Mouse (Mus musculus) limb, embryonic 12.5 days (tissue): Measurements from ENCODE around the gene Stil. TPM values are rescaled to one million over a fixed set of nuclear protein-coding genes. Genes with fewer than 3 reads are reported as not detected.

Experiments
- ATAC-seq: fragments of 200-750 bp; cut with Nextera tagmentation; 2 replicates; pipeline ENCODE4 v1.8.0; 2017; ENCODE audit warnings: low read depth, moderate TSS enrichment; ENCODE audit not compliant: insufficient number of reproducible peaks, insufficient read depth, low FRiP score, low TSS enrichment
- H3K27ac ChIP-seq: fragments of 300-500 bp; sonication (generic); 2 replicates; pipeline ENCODE4 v1.5.1; 2016; ENCODE audit warnings: mild to moderate bottlenecking, moderate library complexity
- H3K27me3 ChIP-seq: fragments of 300-500 bp; sonication (generic); 2 replicates; pipeline ENCODE4 v1.6.1; 2016; ENCODE audit warnings: mild to moderate bottlenecking, moderate library complexity
- H3K36me3 ChIP-seq: fragments of 300-500 bp; sonication (generic); 2 replicates; pipeline ENCODE4 v1.6.1; 2016; ENCODE audit warnings: mild to moderate bottlenecking, moderate library complexity
- H3K4me1 ChIP-seq: fragments of 300-500 bp; sonication (generic); replicated peaks from 2 replicates; pipeline ENCODE4 v1.6.1; 2016
- H3K4me2 ChIP-seq: fragments of 300-500 bp; sonication (generic); 2 replicates; pipeline ENCODE4 v1.6.1; 2016; ENCODE audit warnings: mild to moderate bottlenecking, moderate library complexity
- H3K4me3 ChIP-seq: fragments of 300-500 bp; sonication (generic); replicated peaks from 2 replicates; pipeline ENCODE4 v1.5.1; 2016; ENCODE audit warnings: mild to moderate bottlenecking
- H3K9ac ChIP-seq: fragments of 300-500 bp; sonication (generic); replicated peaks from 2 replicates; pipeline ENCODE4 v1.6.1; 2016; ENCODE audit warnings: mild to moderate bottlenecking, moderate library complexity
- H3K9me3 ChIP-seq: fragments of 300-500 bp; sonication (generic); 2 replicates; pipeline ENCODE4 v1.6.1; 2016; ENCODE audit warnings: mild to moderate bottlenecking, moderate library complexity
- WGBS: fragments of 180-500 bp; shearing (Covaris S2); methylation state at CpG from one replicate; pipeline ENCODE4 v1.1.7; 2016; 5-methylcytosine and 5-hydroxymethylcytosine counted together
- polyA plus RNA-seq: library from polyadenylated mRNA; unstranded; fragments of >200 nt; fragmentation: Nextera tagmentation; extraction: Ambion mirVana; gene quantifications from 2 replicates; pipeline ENCODE4 v1.2.1, GENCODE M21; 2016

Stil gene
- polyA plus RNA-seq, 1 experiment from 2014 or later: 16.9 TPM

DNA sequence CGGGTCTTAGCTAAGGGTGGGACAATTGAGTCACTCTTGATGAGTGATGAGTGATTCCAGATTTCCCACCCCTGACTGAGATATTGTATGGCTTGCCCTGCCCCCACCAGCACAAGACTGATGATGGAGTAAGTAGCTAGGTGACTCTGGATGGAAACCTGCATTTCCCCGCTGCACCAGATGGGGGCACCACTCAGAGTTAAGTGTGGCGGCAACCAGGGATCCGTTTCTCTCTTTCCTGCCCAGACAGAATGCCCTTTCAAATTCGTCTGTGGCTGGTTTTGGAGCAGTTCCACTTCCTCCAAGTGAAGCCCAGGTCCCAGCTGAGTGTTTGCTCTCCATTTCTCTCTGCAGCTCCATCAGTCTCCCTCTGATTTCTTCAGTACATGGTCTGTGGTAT is 47.8 kb downstream of the Stil start:
- Histone ChIP-seq H3K27ac (no peak overlapping the region), H3K4me2 (no peak overlapping the region), H3K9me3 (peaks cover 3% of the 10 kb centered on the region; the same call in 1 of the 2 replicates), H3K9ac (no peak overlapping the region), H3K4me3 (no peak overlapping the region), H3K27me3 (peaks cover 44% of the 10 kb centered on the region), H3K4me1 (peaks cover 7% of the 10 kb centered on the region), H3K36me3 (peaks cover 5% of the 10 kb centered on the region; the same call in 1 of the 2 replicates)
- ATAC-seq: no peak
- WGBS: 4% methylated on average over 5 of the region's 5 CpGs

DNA sequence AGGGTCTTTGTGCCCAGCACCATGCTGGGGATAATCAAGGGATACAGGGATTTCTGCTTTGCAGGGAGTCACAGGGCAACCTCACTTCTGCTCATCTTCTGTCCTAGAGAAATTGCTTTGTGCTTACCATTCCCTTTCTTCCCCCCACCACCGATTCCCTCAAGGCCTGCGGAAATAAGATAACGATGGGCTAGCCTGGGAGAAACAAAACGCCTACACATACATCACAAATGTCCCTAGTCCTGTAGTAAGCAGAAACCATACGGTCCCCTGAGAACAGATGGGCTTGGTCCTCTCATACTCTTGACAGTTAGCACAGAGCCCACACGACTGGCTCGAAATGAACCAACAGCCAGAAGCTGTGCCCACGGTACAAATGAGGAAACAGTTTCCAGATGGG is 48.2 kb downstream of the Stil start:
- peaks cover 2% of the 10 kb centered on the region; the same call in 1 of the 2 replicates for H3K36me3 ChIP-seq
- no peak for ATAC-seq
- H3K9ac ChIP-seq: no peak overlapping the region
- no peak overlapping the region for H3K27ac ChIP-seq
- H3K4me1 ChIP-seq: peaks cover 12% of the 10 kb centered on the region
- peaks cover 3% of the 10 kb centered on the region; the same call in 1 of the 2 replicates for H3K9me3 ChIP-seq
- H3K4me2 ChIP-seq: no peak overlapping the region
- H3K4me3 ChIP-seq: no peak overlapping the region
- H3K27me3 ChIP-seq: peaks cover 48% of the 10 kb centered on the region
- WGBS: 64% methylated on average over 8 of the region's 8 CpGs

DNA sequence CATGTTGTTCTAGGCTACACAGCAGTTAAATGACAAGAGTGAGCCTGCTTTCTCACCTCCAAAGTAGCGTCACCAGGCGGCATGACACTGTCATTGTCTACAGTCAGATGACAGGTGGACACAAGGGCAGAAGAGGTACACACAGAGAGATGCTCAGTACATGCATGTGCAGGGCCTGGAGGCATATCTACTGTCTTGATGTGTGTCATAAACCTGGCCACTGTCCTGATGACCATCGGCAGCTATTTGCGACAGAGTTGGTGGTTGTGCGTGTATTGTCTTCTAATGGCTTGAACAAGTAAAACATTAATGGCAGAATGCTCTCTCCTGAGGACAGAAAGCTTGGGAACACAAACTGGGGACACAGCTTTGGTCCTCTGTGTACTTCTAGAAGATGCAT is 51.3 kb downstream of the Stil start:
- no peak overlapping the region for H3K4me3 ChIP-seq
- no peak for ATAC-seq
- H3K4me2 ChIP-seq: no peak overlapping the region
- H3K9ac ChIP-seq: no peak overlapping the region
- H3K9me3 ChIP-seq: no peaks in the 10 kb centered on the region
- H3K4me1 ChIP-seq: peaks cover 13% of the 10 kb centered on the region
- no peak overlapping the region for H3K27ac ChIP-seq
- peaks cover 78% of the 10 kb centered on the region for H3K27me3 ChIP-seq
- no peaks in the 10 kb centered on the region for H3K36me3 ChIP-seq
- 78% methylated on average over 5 of the region's 5 CpGs for WGBS

DNA sequence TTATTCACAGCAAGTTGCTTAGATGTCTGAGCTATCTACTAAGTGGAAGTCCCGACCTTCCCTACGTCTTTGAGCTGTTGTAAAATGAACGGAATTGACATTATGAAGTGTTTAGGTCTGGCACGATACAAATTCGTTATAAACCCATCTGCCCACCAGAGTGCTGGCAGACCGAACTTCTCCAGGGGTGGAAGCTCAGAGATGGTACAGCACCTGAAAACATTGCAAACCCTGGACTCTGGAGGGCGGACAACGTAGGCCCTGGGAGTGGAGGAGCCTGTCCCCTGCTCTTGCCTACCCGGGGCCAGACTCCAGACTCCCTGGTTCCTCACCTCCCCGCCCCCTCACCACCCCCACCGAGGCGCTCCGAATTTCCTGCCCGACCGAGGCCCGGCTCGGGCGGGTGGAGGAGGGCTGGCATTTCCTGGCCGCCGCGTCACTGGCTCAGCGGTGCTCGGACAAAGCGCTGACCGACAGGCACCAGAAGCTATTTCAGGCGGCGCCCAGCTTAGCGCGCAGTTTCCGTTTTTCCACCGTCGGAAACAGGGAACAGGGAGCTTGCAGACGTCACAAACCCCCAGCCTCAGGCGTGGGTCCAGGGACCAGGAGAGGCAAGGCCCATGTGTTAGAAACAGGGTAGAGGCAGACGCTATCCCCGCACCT is 52.5 kb downstream of the Stil start:
- Histone ChIP-seq H3K27me3 (peaks cover 89% of the 10 kb centered on the region), H3K4me1 (peaks cover 23% of the 10 kb centered on the region), H3K9me3 (no peaks in the 10 kb centered on the region), H3K4me3 (peak overlapping the region; percentile 40), H3K4me2 (peak overlapping the region; percentile 67), H3K27ac (no peak overlapping the region), H3K36me3 (no peaks in the 10 kb centered on the region), H3K9ac (peak overlapping the region; percentile 47)
- peak; percentile 50; the same call in 1 of the 2 replicates for ATAC-seq
- WGBS: under 1% methylated on average over 36 of the region's 36 CpGs

DNA sequence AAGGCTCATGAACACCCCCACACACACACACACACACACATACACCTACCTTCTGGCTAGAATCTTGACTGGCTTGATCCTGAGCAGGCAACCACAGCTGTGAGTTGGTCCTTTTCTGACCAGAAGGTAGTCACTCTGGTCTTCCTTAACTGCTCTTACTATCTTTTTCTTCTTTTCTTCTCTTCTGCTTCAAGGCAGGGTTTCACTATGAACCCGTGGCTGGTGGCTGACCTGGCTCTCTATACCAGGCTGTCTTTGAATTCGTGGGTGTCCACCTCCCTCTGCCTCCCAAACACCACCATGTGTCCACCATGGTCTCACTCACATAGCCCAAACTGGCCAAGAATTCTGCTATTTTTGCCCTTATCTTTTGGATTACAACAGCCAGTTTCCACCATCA is 55.1 kb downstream of the Stil start:
- Histone ChIP-seq H3K27ac (no peak overlapping the region), H3K27me3 (peaks cover 91% of the 10 kb centered on the region), H3K36me3 (no peaks in the 10 kb centered on the region), H3K9me3 (no peaks in the 10 kb centered on the region), H3K4me2 (no peak overlapping the region), H3K4me1 (peaks cover 23% of the 10 kb centered on the region), H3K4me3 (no peak overlapping the region), H3K9ac (no peak overlapping the region)
- WGBS: 4% methylated on average over 2 of the region's 2 CpGs
- no peak for ATAC-seq

DNA sequence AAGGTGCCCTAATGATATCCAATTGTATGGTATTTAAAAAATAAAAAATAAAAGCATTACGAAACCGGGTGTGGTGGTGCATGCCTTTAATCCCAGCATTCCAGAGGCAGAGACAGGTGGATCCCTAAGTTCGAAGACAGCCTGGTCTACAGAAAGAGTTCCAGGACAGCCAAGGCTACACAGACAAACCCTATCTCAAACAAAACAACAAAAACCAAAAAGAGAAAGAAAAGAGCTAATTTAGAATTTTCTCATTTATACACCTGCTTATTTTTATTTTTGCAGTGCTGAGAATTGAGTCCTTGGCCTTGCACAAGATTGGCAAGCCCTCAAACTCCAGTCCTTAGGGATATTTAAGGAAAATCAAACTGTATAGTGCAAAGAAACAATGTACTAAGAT is 55.7 kb downstream of the Stil start:
- WGBS: 19% methylated on average over 3 of the region's 3 CpGs
- H3K27ac ChIP-seq: no peak overlapping the region

DNA sequence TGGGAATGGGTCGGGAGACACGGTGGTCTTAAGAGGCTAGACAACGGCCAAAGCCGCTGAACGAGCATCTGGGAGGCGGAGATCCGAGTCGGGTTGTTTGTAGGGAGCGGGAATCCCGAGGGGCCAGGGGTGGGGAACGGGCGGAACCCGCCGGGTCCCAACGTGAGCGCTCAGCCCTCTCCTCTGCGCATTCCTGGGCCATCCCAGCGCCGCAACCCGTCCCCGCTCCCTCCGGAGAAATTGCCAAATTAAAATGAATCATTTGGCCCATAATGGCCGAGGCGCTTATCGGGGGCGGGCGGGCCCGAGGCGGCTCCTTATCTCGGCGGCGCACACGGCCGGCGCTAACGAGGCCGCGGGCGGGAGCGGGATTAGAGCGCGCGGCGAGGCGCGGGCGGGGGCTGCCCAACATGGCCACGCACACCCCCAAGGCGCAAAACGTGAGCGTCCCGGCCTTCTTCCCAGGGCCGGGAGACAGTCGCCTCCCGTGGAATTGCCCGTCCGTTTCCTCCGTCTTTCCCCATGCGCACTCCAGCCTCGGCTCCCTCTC is 56.5 kb downstream of the Stil start, which contains the start of gene Tal1:
Tal1 (plus strand) TSS at position 56 of the 550 bp plus-strand sequence.
- under 1% methylated on average over 60 of the region's 60 CpGs for WGBS
- Histone ChIP-seq H3K9me3 (no peaks in the 10 kb centered on the region), H3K4me2 (peak within 1 kb of the TSS; percentile 58), H3K36me3 (no peaks in the 10 kb centered on the region), H3K4me3 (peak within 1 kb of the TSS; percentile 37), H3K27me3 (peaks cover 98% of the 10 kb centered on the region), H3K27ac (peak within 1 kb of the TSS; percentile 45; the same call in 1 of the 2 replicates), H3K4me1 (peaks cover 23% of the 10 kb centered on the region), H3K9ac (peak within 1 kb of the TSS; percentile 37)
- ATAC-seq: no peak

More for the DNA sequence above, 55.7 kb downstream of the Stil start:
- Histone ChIP-seq H3K27me3 (peaks cover 97% of the 10 kb centered on the region), H3K9me3 (no peaks in the 10 kb centered on the region), H3K9ac (no peak overlapping the region), H3K4me3 (no peak overlapping the region), H3K4me1 (peaks cover 23% of the 10 kb centered on the region), H3K4me2 (no peak overlapping the region), H3K36me3 (no peaks in the 10 kb centered on the region)
- no peak for ATAC-seq

DNA sequence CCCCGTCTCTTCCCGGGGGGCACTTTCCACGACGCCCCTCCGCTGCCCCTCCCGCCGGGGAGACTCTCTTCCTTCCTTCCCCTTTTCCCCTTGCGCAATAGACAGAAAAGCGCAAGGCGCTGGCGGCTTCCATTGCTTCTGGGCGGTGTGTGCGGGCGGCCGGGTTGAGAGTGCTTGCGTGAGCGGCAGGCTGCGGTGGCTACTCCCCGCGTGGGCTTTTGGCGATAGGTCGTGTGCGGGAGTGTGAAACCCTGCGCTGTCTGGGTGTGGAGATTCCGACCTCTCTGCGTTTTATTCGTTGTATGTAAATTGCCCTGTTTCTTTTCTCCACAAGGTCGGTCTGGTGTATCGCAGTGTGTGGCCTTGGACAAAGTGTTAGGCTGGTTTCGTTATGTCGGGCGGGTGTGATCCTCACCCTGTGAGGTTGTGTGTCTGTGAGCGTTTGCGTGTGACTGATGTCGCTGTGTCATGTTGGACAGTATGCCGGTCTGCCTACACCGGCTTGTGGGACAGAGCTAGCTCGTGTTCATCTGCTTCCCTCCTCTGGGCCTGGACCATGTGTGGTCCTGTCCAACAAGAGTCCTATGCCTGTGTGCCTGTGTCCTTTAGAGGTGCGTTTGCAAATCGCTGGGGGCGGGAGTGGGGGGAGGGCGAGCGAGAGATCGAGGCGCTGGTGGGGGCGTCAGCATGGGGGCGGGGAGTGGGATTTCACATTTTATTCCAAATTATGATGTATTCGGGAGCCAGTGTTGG is 57.1 kb downstream of the Stil start:
- H3K36me3 ChIP-seq: no peaks in the 10 kb centered on the region
- ATAC-seq: peak; percentile 46; the same call in 1 of the 2 replicates
- peaks cover 22% of the 10 kb centered on the region for H3K4me1 ChIP-seq
- WGBS: 1% methylated on average over 48 of the region's 48 CpGs
- peak overlapping the region; percentile 45; the same call in 1 of the 2 replicates for H3K27ac ChIP-seq
- peak overlapping the region; percentile 37 for H3K9ac ChIP-seq
- no peaks in the 10 kb centered on the region for H3K9me3 ChIP-seq
- H3K4me3 ChIP-seq: peak overlapping the region; percentile 37
- peaks cover 98% of the 10 kb centered on the region for H3K27me3 ChIP-seq
- H3K4me2 ChIP-seq: peak overlapping the region; percentile 58

DNA sequence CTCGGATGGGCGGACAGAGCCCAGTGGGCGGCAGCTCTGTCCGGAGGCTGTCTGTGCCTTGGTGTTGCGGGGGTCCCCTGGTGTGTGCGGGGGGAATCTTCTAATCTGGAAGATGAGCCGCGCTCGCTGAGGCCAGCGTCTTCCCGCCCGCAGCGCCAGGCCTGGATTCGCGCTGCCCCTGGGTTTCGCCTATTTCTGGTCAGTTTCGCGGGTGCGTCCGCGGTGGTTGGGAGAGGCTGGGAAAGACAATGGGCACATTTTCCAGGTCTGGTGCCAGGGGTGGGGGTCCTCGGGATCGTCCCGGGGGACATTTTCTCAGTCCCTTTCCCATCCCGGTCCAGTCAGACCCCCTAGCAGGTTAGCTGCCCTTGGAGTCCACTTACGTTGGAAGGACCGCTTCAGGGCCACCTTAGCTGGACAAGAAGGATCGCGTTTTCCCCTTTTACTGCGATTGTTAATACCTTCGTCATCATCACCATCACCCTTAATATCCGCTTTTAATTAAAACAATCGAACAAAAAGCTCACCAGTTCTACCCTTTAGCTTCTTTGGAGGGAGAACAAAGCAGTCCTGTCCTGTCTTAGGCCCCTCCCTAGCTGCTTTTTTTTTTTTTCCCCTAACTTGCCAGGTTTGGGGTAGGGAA is 57.8 kb downstream of the Stil start:
- Histone ChIP-seq H3K4me3 (peak overlapping the region; percentile 37), H3K9me3 (no peaks in the 10 kb centered on the region), H3K27me3 (peaks cover 98% of the 10 kb centered on the region), H3K4me2 (peak overlapping the region; percentile 58; the same call in 1 of the 2 replicates), H3K9ac (0 out of 2 replicates have a peak overlapping the region, but pooled peaks have one; percentile 13), H3K4me1 (peaks cover 18% of the 10 kb centered on the region), H3K27ac (0 out of 2 replicates have a peak overlapping the region, but pooled peaks have one; percentile 31), H3K36me3 (no peaks in the 10 kb centered on the region)
- under 1% methylated on average over 33 of the region's 33 CpGs for WGBS
- ATAC-seq: no peak

DNA sequence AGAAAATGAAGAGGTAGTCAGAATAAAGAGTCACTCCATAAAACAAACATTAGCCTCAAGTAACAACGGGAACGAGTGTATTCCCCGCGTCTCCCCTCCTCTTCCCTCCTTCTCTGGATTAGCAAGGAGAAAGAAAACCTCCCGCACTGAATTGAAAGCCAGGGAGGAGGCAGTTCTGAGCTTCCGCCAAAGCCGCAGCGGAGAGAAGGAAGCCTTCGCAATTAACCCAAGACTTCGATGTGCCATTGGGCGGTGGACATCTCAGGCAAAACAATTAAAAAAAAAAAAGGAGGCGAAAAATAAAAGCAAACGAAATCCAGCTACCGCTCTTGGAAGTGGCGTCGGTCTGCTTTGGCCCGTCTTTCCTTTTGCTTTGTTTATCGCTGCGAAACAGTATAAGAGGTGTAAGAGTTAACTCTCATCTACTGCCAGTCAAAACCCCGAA is 58.4 kb downstream of the Stil start:
- under 1% methylated on average over 20 of the region's 20 CpGs for WGBS
- Histone ChIP-seq H3K4me3 (peak overlapping the region; percentile 37; the same call in 1 of the 2 replicates), H3K36me3 (no peaks in the 10 kb centered on the region), H3K9me3 (no peaks in the 10 kb centered on the region), H3K27ac (no peak overlapping the region), H3K4me1 (peaks cover 19% of the 10 kb centered on the region), H3K9ac (no peak overlapping the region), H3K4me2 (no peak overlapping the region), H3K27me3 (peaks cover 98% of the 10 kb centered on the region)
- ATAC-seq: no peak
